Mouse (Mus musculus): ENCODE results near the gene Trafd1. TPM values are rescaled to one million over a fixed set of nuclear protein-coding genes. Genes with fewer than 3 reads are reported as not detected.
"Not testable (repeated sequence)": the region's sequence is repeated elsewhere in the genome, so short reads cannot be mapped to it uniquely, and the experiment has no call there.

Trafd1 gene
- total RNA-seq, 2 experiments from 2014 or later, result 82.1 to 83.6 TPM

DNA sequence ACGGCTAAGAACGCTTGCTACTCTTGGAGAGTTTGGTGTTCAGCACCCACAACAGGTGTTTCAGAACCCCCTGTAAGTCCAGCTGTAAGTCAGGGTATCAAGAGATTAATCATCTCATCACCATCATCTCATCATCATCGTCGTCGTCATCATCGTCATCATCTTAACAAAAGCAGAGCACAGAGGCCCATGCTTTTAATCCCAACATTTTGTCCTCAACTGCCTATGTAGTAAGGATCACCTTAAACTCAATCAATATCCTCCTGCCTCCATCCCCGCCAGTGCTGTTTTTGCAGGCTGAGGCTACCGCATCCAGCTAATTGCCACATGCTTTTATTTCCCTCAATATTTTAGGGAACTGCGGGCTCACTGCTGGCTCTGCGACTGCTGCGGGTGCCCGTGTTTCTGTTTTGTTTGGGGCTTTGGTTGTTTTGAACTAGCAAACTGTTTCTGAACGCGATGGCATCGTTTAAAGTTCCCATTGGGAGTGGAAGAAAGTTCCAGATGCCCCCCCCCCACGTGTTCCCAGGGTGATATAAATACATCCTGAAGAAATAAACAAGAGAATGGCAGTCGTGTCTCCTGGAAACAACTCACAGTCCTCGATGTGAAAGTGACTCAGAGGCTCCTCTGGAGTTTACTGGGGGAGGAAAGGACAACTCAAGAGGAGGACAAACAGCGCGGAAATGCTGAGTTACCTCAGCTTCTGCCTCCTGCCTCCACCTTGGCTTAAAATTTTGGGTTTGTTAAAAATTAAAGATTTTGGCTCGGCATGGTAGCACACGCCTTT, 883 bp upstream of the Trafd1 start:
- DNase-seq (ENCODE audit: low spot score in 2 of 2), result peak in 1 of 2 experiments; percentile 77
- intact Hi-C loops (cut with DNase I), result no loop called here

DNA sequence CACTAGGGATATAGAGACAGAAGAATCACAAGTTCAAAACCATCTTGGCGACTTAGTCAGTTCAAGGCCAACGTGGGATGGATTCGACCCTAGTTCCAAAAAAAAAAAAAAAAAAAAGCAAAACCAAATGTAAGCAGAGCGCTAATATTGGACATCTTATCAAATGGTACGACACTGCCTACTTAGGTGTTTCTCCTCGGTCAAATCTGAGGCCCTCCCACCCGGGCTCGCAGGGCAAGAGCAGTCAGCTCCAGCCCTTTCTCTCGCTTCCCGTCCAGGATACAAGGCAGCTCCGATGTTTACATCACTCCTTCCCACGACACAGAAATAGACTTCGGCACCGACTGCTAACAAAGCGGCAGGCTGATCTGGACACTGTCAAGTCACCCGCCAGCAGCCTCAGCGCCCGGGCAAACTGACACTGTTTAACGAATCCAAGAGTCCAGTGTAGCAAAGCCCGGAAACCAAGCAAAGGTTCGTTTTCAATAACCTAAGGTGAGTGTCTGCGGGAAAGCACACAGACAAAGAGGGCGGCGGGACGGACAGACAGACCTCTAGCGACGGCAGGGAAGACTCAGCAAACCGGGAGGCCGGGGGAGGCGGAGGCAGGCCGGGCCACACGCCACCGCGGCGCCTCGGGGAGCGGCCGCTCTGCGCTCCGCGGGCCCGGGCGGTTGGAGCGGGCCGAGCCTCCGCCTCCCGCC, 523 bp downstream of the Trafd1 start:
- DNase-seq (ENCODE audit: low spot score in 2 of 2), result peak in 1 of 2 experiments; percentile 67
- intact Hi-C loops (cut with DNase I), result no loop called here

DNA sequence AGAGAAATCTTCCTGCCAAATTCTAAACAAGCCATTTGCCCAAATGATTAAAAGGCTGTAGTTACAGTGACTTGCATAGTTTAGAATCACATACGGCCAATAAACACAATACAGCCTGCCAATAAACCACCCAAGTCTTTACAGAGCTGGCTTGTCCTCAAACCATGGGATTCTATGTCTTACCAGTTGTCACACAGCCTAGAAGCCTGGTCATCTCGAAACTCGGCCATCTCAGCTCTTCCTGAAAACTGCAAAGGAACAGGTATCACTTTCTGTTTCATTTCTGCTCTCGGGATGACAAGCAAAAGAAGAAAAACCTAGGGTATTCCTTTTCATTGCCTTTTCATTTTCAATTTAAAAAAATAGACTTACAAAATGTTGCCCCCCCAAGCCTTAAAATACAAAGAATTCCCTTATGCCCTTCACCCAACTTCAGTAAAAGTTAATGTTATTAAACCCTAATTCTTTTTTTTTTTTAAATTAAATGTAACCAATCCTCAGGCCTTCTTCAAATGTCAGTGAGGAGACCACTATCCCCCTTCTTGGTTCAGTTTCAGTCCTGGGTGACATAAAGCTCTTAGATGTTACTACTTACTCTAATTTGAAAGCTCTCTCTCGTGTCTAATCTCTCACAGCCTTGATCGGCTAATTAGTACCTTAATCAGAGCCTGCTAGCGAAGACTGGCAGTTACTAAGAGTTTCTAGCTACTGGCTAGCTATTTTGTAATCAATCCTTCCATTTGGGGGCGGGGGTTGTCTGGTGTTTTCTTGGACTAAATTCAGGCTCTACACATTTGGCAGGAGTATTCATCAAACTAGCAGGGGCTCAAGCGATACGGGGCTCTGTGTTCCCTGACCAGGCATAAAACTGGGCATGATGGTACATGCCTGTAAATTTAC, 1.3 kb downstream of the Trafd1 start:
- intact Hi-C loops (cut with DNase I), result no loop called here
- DNase-seq (ENCODE audit: low spot score in 2 of 2), result no peak

DNA sequence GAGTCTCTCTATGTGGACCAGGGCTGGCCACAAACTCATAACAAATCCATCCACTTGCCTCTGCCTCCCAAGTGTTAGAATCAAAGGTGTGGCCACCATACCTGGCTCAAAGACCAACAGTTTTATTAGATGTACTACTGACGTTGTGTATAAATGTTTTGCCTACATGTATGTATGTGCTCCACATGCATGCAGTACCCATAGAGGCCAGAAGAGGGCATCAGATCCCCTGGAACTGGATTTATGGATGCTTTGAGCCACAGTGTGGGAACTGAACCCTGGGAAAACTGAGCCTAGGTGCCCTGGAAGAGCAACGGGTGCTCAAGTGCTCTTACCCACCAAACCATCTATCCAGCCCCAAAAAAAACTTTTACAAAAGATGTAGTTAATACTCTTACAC, 4.7 kb downstream of the Trafd1 start:
- intact Hi-C loops (cut with DNase I), result no loop called here
- DNase-seq (ENCODE audit: low spot score in 2 of 2), result no peak

DNA sequence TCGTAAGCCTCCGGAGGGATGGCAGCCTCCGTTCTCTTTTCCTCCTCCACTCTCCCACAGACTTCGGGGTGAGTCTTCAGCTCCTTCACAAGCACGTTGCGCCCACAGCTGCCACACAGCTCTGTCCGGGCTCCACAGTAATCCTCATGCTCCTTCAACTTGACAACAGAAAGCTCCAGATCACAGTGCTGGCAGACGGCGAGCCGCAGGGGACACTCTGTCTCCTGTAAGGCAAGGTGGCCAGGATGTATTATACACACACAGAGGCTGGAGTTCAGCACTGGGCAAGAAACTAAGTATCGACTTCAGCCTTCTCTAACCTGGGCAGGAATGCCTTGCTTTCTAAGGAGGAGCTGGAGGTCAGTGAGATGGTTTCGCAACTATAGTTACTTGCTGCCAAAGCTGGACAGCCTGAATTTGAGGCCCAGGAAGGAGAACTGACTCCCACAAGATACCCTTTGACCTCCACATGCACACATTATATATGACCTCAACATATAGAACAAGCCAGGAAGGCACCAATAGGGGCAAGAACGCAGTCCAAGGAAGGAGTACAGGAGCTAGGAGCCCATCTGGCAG, 6.7 kb downstream of the Trafd1 start:
- DNase-seq (ENCODE audit: low spot score in 2 of 2), result peak in 1 of 2 experiments; percentile 37
- intact Hi-C loops (cut with DNase I), result no loop called here

DNA sequence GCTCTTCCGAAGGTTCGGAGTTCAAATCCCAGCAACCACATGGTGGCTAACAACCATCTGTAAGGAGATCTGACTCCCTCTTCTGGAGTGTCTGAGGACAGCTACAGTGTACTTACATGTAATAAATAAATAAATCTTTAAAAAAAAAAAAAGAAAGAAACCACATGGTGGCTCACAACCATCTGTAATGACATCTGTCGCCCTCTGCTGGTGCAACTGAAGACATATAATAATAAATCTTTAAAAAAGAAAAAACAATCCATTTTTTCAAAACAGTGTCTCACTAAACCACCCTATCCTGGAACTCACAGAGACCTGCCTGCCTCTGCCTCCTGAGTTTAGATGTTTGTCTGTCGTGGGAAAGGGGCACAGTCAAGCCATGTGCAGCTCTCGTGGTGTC, 8.5 kb downstream of the Trafd1 start:
- intact Hi-C loops (cut with DNase I), result not testable (repeated sequence)

DNA sequence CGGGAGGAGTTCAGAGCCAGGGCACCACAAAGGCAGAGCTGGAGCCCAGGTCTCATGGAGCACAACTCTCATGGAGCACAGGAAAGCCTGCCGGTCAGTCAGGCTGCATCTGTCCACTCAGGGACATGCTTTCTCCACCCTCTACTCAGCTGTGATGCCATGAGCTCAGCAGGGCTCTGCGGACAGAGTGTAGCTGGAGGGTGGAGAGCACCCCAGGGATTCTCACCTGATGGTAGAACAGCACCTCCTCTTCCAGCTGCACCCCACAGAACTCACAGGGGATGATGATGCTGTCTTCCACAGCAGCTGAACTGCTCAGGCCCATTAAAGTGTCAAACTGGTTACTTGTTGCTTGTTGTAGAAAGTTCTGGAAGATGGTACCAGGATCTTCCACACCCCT, 10.6 kb downstream of the Trafd1 start:
- no peak for DNase-seq (ENCODE audit: low spot score in 2 of 2)
- intact Hi-C loops (cut with DNase I), result loop anchor here (5.0 kb wide), 1 partner anchor 157 kb away; no protein-coding TSS in a partner anchor

More for the DNA sequence above, 8.5 kb downstream of the Trafd1 start:
- not testable (repeated sequence) for DNase-seq (ENCODE audit: low spot score in 2 of 2)

DNA sequence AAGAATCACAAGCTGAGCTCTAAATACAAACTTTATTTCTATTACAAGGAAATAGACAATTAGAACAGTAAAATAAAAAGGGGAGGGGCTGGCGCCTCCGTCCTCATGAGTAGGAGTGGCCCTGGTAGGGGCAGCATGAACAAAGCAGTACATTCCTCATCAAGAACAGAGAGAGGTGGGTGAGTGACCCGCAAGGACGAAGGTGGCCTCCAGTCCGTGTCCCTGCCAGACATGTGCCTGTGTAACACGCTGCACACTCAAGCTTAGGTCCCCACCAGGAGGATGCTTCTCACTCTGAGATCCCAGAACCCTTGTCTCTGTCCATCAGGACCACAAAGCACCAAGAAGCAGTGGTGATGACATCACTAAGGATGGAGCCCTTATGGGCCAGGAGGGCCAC, 13.7 kb downstream of the Trafd1 start:
- DNase-seq (ENCODE audit: low spot score in 2 of 2), result no peak
- intact Hi-C loops (cut with DNase I), result loop anchor here (5.0 kb wide), 1 partner anchor 154 kb away; no protein-coding TSS in a partner anchor

DNA sequence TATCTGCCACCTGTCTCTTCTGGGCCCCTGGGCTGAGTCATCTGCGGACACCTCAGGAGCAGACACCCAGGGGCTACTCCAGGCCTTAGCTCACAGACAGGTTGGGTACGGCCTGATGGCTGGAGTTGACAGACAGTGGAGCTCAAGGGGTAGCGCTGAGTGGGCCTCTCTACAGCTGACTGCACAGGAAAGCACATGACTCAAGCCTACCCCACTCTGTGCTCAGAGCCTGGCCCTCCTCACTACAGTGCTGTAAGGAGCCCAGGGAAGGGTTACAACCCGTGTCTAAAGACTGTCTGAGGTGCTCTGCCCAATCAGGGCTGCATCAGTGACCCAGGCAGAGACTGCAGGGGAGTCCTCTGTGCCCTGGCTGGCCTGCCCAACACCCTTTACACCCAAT, 18.2 kb downstream of the Trafd1 start:
- intact Hi-C loops (cut with DNase I), result no loop called here
- DNase-seq (ENCODE audit: low spot score in 2 of 2), result no peak

DNA sequence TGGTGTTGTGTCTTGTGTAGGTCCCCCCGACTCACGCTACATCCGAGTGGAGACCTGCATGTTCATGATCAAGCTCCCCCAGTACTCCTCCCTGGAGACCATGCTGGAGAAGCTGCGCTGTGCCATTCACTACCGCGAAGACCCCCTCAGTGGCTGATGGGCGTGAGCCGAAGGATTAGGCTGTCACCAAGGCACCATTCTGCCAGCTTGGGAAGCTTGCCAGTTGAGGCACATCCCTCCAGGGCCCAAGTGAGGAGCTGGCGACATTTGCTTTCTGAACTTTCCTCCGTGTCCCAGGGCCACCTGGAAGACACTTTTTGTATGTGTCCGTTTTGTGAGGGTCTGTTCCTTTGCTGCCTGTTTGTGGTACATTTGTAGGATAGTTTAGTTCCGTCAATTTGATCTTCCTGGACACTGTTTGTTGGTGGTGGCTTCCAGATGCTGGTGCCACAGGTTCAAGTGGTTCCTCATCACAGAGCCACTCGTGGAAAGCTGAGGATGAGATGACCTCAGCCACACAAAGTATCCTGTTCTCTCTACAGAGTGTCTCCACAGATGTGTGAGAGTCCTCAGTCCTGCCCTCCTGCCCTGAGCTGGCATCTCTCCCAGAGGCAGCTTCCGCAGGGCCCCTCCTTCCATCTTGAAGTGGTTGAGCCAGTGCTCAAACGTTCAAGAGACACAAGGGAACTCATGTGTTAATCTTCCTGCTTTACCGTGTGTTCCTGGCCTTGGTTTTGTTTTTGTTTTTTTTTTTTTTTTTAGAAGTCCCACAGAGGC, 18.8 kb downstream of the Trafd1 start:
- intact Hi-C loops (cut with DNase I), result no loop called here
- no peak for DNase-seq (ENCODE audit: low spot score in 2 of 2)

DNA sequence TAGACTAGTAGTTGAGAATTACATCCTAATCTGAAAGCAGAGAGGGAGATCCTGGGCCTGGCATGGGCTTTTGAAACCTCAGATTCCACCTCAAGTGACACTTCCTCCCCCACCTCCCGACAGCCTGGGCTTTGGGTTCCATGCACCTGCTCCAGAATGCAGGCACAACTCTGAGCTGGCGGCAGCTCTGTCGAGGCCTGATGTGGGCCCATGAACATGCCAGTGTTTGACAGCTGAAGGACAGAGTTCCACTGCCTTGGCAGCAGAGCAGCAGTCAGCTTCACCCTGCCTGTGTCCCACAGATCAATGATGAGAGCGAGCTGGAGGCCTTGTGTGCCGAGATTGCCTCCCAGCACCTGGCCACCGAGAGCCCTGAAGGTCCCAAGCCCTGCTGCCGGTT, 22.0 kb downstream of the Trafd1 start:
- intact Hi-C loops (cut with DNase I), result no loop called here
- DNase-seq (ENCODE audit: low spot score in 2 of 2), result no peak

DNA sequence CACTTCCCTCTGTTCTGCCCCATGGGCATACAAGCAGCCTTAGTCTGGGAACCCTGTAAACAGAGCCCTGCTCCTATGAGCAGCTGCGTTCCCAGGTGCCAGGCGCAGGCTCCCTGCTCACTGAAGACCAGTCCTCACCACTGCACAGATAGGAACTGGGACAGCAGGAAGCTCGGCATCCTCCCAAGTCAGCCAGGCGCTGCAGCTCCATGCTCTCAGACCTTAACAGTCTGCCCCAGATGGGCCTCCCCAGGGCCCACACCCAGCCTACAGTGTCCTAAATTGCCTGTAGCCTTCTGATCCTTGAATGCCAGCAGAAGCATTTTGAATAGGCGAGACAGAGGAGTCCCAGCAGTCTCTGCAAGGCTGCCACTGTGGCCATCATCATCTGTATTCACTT, 23.7 kb downstream of the Trafd1 start:
- intact Hi-C loops (cut with DNase I), result no loop called here
- peak in 1 of 2 experiments; percentile 24 for DNase-seq (ENCODE audit: low spot score in 2 of 2)

DNA sequence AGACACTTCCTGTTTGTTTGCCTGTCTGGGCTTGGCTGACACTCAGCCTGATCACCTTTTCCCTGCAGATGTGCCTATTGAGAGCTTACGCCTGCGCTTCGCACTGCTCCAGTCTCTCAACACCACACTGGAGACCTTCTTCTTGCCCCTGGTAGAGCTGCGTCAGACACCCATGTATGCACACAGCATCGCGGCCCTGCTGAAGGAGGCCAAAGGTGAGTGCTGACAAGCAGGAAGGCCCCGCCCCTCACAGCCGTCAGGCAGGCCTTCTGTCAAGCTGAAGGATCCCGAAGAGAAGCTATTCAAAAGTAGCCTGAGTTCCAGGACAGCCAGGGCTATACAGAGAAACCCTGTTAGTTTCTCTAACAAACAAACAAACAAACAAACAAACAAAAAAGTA, 26.2 kb downstream of the Trafd1 start:
- intact Hi-C loops (cut with DNase I), result no loop called here
- no peak for DNase-seq (ENCODE audit: low spot score in 2 of 2)

DNA sequence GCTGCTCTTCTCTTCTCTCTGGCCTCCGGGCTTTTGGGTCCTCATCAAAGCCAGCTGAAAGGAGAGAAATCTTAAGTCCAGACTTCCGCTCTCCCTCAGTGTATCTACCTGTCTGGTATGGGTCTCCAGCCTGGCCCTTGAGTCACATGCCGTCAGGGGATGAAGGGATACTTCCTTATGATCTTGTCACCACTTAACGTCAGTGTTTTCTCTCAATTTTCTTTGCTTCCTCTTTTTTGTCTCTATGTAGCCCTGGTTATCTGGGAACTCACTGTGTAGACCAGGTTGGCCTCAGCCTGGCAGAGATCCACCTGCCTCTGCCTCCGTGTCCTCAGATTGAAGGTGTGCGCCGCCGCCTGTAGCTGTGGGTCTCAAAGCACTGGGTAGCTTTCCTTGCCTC, 41.4 kb downstream of the Trafd1 start:
- intact Hi-C loops (cut with DNase I), result no loop called here
- no peak for DNase-seq (ENCODE audit: low spot score in 2 of 2)

DNA sequence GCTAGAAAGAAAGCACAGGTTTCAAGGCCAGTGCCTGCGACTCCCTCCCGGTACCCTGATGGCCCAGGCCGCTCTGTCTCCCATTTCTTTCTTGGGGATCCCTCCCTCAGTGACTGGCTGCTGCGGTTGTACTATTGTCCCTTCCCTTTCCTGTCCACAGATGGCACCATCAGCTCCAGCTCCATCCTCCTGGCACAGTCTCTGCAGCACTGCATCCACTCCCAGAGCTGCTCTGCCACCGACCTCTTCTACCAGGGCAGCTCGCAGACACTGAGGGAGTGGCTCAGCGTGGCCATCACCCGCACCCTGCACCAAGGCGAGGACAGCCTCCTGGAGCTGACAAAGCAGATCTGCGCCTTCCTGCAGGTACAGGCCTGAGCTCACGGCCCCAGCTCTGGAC, 42.9 kb downstream of the Trafd1 start:
- DNase-seq (ENCODE audit: low spot score in 2 of 2), result peak in 1 of 2 experiments; percentile 46
- intact Hi-C loops (cut with DNase I), result no loop called here

DNA sequence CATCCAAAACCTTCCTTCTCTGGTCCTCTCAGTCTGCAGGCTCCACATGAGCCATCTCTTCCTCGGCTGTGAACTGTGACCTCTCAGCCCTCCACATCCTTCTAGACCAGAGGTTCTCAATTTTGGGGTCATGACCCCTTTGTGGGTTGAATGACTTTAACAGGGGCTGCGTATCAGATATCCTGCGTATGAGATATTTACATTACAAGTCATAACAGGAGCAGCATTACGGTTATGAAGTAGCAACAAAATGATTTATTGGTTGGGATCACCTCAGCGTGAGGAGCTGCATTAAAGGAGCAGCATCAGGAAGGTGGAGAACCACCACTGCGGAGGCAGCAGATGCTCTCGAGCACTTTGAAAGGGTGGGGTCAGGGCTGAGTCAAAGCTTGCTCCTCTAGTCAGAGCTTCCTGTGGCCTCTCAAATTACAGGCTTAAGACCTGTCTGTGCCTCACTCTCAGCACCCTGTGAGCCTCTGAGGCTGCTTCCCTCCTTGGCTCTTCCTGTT, 44.4 kb downstream of the Trafd1 start:
- intact Hi-C loops (cut with DNase I), result no loop called here
- DNase-seq (ENCODE audit: low spot score in 2 of 2), result no peak

DNA sequence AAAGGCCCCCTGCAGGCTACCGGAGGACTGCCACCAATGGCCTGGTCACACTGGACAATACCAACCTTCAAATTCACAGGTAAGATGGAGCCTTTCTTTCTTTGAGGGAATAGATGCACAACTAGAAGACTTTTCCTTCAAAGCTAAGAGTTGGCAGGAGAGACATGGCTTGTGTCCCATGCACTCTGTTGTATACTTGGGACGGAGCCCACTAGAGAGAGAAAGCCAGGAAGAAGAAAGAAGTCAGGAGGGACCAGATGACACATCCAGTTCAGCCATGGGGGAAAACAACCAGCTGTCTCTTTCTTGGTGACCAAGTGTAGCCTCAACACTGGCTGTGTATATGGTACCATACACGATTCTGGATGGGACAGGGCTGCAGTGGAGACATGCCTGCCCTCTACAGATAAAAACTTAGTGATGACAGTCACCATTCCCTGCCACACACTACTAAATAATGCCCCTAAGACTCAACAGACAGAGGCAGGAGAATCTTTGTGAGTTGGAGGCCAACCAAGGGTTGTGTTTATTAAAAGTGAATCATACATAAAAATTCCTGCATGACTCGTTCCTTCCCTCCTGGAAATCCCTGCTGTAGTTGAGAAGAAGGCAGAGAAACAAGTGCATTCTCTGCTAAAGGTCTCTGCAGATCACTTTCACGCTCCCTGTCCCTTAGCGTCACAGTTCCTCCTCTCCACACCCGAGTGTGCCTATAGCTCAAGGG, 45.8 kb downstream of the Trafd1 start:
- intact Hi-C loops (cut with DNase I), result no loop called here
- DNase-seq (ENCODE audit: low spot score in 2 of 2), result no peak

DNA sequence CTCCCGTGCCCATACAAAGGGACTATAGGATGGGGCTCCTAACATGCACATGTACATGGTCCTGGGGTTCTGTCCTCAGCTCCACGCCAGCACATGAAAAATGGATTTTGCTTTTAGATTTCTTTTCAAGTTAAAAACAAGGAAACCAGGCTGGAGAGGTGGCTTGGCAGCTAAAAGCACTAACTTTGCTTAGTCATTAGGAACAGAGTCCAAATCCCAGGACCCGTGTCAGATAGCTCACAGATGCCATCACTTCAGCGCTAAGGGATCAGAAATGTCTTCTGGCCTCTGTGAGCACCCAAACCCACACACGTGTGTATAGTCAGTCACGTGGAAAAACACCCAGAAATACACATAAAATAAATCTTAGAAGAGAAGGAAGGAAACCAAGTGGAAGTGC, 48.7 kb downstream of the Trafd1 start:
- intact Hi-C loops (cut with DNase I), result no loop called here
- no peak for DNase-seq (ENCODE audit: low spot score in 2 of 2)
